Mouse (Mus musculus): ENCODE measurements around the gene Olfr332. TPM values are rescaled to one million over a fixed set of nuclear protein-coding genes. Genes with fewer than 3 reads are reported as not detected.

Gene Olfr332
- polyA plus RNA-seq, 1 experiment from 2014 or later, result not detected

Other genes with a start within 250 kb of the Olfr332 start
- 0.17 TPM in 1 of 2 replicates, not detected in the other for gene 4930438A08Rik, start 217.8 kb downstream of the Olfr332 start, polyA plus RNA-seq (2016; fragmentation: Nextera tagmentation; extraction: Ambion mirVana)
- gene Zfp692, start 185.5 kb downstream of the Olfr332 start, polyA plus RNA-seq (2016; fragmentation: Nextera tagmentation; extraction: Ambion mirVana), result 24.1 and 24.5 TPM in 2 replicates
- gene Zfp672, start 162.2 kb downstream of the Olfr332 start, polyA plus RNA-seq (2016; fragmentation: Nextera tagmentation; extraction: Ambion mirVana), result 34.1 and 39.4 TPM in 2 replicates
- 49.1 and 50.7 TPM in 2 replicates for gene Sh3bp5l, start 161.8 kb downstream of the Olfr332 start, polyA plus RNA-seq (2016; fragmentation: Nextera tagmentation; extraction: Ambion mirVana)
- not detected in 2 replicates for gene Lypd8, start 113.5 kb downstream of the Olfr332 start, polyA plus RNA-seq (2016; fragmentation: Nextera tagmentation; extraction: Ambion mirVana)
- gene 1810065E05Rik, start 71.4 kb downstream of the Olfr332 start, polyA plus RNA-seq (2016; fragmentation: Nextera tagmentation; extraction: Ambion mirVana), result not detected in 2 replicates
- gene Gm12253, start 60.0 kb downstream of the Olfr332 start, polyA plus RNA-seq (2016; fragmentation: Nextera tagmentation; extraction: Ambion mirVana), result not detected in 2 replicates
- gene Lypd9, start 39.6 kb downstream of the Olfr332 start, polyA plus RNA-seq (2016; fragmentation: Nextera tagmentation; extraction: Ambion mirVana), result not detected in 2 replicates
- not detected in 2 replicates for gene Olfr30, start 30.3 kb downstream of the Olfr332 start, polyA plus RNA-seq (2016; fragmentation: Nextera tagmentation; extraction: Ambion mirVana)
- not detected in 2 replicates for gene Olfr331, start 10.0 kb upstream of the Olfr332 start, polyA plus RNA-seq (2016; fragmentation: Nextera tagmentation; extraction: Ambion mirVana)
- gene Olfr330, start 42.3 kb upstream of the Olfr332 start, polyA plus RNA-seq (2016; fragmentation: Nextera tagmentation; extraction: Ambion mirVana), result not detected in 2 replicates
- not detected in 2 replicates for gene Olfr329-ps, start 53.9 kb upstream of the Olfr332 start, polyA plus RNA-seq (2016; fragmentation: Nextera tagmentation; extraction: Ambion mirVana)
- gene Olfr328, start 63.1 kb upstream of the Olfr332 start, polyA plus RNA-seq (2016; fragmentation: Nextera tagmentation; extraction: Ambion mirVana), result not detected in 2 replicates
- gene Olfr224, start 78.0 kb upstream of the Olfr332 start, polyA plus RNA-seq (2016; fragmentation: Nextera tagmentation; extraction: Ambion mirVana), result not detected in 2 replicates
- gene Olfr325, start 85.2 kb upstream of the Olfr332 start, polyA plus RNA-seq (2016; fragmentation: Nextera tagmentation; extraction: Ambion mirVana), result not detected in 2 replicates
- not detected in 2 replicates for gene Olfr324, start 102.6 kb upstream of the Olfr332 start, polyA plus RNA-seq (2016; fragmentation: Nextera tagmentation; extraction: Ambion mirVana)
- not detected in 2 replicates for gene 2210407C18Rik, start 123.5 kb upstream of the Olfr332 start, polyA plus RNA-seq (2016; fragmentation: Nextera tagmentation; extraction: Ambion mirVana)
- not detected in 2 replicates for gene Olfr323, start 137.9 kb upstream of the Olfr332 start, polyA plus RNA-seq (2016; fragmentation: Nextera tagmentation; extraction: Ambion mirVana)
- gene Trim58, start 147.9 kb upstream of the Olfr332 start, polyA plus RNA-seq (2016; fragmentation: Nextera tagmentation; extraction: Ambion mirVana), result 0.51 and 0.53 TPM in 2 replicates
- gene Olfr322, start 166.2 kb upstream of the Olfr332 start, polyA plus RNA-seq (2016; fragmentation: Nextera tagmentation; extraction: Ambion mirVana), result not detected in 2 replicates
- gene Olfr320, start 188.5 kb upstream of the Olfr332 start, polyA plus RNA-seq (2016; fragmentation: Nextera tagmentation; extraction: Ambion mirVana), result not detected in 2 replicates
- gene Olfr319, start 206.6 kb upstream of the Olfr332 start, polyA plus RNA-seq (2016; fragmentation: Nextera tagmentation; extraction: Ambion mirVana), result not detected in 2 replicates
- not detected in 2 replicates for gene Olfr318, start 231.5 kb upstream of the Olfr332 start, polyA plus RNA-seq (2016; fragmentation: Nextera tagmentation; extraction: Ambion mirVana)
- gene Olfr317, start 246.7 kb upstream of the Olfr332 start, polyA plus RNA-seq (2016; fragmentation: Nextera tagmentation; extraction: Ambion mirVana), result 0.10 and 0.12 TPM in 2 replicates

All from hindbrain, embryonic 12.5 days (tissue).